Mouse (Mus musculus) splenic B cell, adult 2 months (primary cell): ENCODE measurements around the gene Gm10188.

Source experiments
- DNase-seq: peaks from one replicate; pipeline ENCODE4 v3.0.0-alpha.2; 2011; ENCODE audit warnings: low read depth, low spot score
- H3K27me3 ChIP-seq: 2 replicates; pipeline ENCODE4 v1.6.1; 2012; ENCODE audit warnings: mild to moderate bottlenecking, low read length, moderate library complexity, mixed read lengths; ENCODE audit not compliant: control insufficient read depth, poor library complexity, insufficient read depth, severe bottlenecking
- H3K36me3 ChIP-seq: 2 replicates; pipeline ENCODE4 v1.6.1; 2012; ENCODE audit warnings: mild to moderate bottlenecking, low read length, moderate library complexity, mixed read lengths; ENCODE audit not compliant: control insufficient read depth, poor library complexity, insufficient read depth, severe bottlenecking

The Gm10188 gene

GRCm38 (mm10) chr1:132246137-132246536 lies 16.6 kb upstream of the Gm10188 start:
- Histone ChIP-seq H3K36me3 (no peaks in the 10 kb centered on the region), H3K27me3 (no peaks in the 10 kb centered on the region)
- no peak for DNase-seq

GRCm38 (mm10) chr1:132245010-132245409 lies 15.4 kb upstream of the Gm10188 start:
- no peak for DNase-seq
- no peaks in the 10 kb centered on the region for H3K27me3 ChIP-seq
- H3K36me3 ChIP-seq = no peaks in the 10 kb centered on the region

GRCm38 (mm10) chr1:132237585-132238159 lies 8.1 kb upstream of the Gm10188 start:
- peak; percentile 73 for DNase-seq
- no peaks in the 10 kb centered on the region for H3K36me3 ChIP-seq

DNA sequence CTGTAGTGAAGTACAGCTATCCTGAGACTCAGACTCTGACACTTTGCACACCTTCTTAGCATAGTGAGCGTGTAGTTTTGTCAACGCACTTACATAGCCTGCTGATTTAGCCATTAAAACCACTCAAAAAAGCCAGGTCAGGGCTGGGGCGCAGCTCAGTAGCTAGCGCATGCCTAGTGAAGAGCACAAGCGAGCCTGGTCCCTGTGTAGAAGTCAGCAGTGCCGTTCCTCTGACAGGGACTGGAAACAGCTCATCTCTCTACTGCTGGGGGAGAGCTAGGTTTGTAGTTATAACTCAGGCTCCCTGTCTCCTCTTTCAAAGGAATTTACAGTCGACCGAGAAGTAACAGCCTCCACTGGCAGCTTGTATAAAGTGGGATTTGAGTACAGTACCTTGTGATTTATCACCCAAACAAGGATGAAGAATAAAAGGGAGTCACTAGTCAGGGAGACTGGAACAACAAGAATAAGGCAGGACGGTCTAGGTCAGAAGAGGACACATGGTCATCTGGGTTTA lies 5.2 kb upstream of the Gm10188 start:
- no peak for DNase-seq
- H3K36me3 ChIP-seq = no peaks in the 10 kb centered on the region
- peaks cover 4% of the 10 kb centered on the region; the same call in 1 of the 2 replicates for H3K27me3 ChIP-seq

More at GRCm38 (mm10) chr1:132237585-132238159, 8.1 kb upstream of the Gm10188 start:
- H3K27me3 ChIP-seq = 0 out of 2 replicates have a peak, but pooled peaks cover 1% of the 10 kb centered on the region

- DNase-seq = peak; percentile 19
- H3K27me3 ChIP-seq = peaks cover 4% of the 10 kb centered on the region; the same call in 1 of the 2 replicates
Observed at GRCm38 (mm10) chr1:132233566-132233965, 4.0 kb upstream of the Gm10188 start.

DNA sequence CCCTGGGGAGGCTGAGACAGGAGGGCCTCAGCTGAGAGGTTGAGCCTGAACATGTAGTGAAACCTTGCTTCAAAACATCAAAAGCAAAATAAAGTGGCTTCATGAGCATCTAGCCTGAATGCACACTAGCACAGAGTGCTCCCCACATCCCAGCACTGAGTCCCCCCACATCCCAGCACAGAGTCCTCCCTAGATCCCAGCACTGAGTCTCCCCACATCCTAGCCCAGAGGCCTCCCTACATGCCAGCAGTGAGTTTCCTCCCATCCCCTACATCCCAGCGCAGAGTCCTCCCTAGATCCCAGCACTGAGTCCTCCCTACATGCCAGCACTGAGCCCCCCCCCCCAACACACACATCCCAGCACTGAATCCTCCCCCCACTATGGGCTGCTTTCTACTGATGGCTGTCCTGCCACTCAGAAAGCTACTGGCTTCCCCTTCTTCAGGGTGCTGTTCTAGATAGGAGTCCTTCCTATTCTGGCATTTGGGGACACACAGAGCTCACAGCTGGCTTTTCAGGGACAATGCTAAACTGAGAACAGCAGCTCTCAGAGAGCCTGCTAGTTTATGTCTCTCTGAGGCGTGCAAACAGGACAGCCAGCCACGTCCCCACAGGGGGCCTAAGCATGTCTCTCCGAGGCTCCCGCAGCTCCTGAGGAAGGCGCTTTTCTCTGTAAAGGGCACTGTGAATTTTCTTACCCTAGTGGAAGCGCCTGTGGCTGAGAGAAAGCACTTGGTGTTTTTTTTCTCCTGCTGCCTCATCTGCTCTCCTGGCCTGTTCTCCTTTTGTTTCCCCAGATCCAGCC lies 2.1 kb upstream of the Gm10188 start:
- peaks cover 4% of the 10 kb centered on the region; the same call in 1 of the 2 replicates for H3K27me3 ChIP-seq
- no peaks in the 10 kb centered on the region for H3K36me3 ChIP-seq
- no peak for DNase-seq

More at GRCm38 (mm10) chr1:132233566-132233965, 4.0 kb upstream of the Gm10188 start:
- no peaks in the 10 kb centered on the region for H3K36me3 ChIP-seq

- no peaks in the 10 kb centered on the region for H3K36me3 ChIP-seq
- peaks cover under 1% of the 10 kb centered on the region; the same call in 1 of the 2 replicates for H3K27me3 ChIP-seq
- no peak for DNase-seq
Observed at GRCm38 (mm10) chr1:132226297-132227080, 3.1 kb downstream of the Gm10188 start.

DNA sequence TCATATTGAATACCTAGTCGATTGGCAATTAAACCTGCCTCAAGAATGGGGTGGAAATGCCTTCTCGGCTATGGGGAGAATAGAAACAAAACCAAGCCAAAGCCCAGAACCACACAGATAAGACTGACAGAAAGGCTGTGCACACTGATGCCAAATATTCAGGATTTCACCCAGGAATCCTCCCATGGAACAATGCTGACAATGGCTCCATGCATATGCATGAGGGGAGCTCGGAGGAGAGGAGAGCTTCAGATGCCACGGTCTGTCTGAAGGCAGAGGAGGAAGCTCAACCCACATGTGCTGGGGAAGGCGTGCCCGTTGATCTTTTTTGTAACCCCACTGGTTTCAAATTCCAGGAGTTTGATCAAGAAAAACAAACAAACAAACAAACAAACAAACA lies 7.4 kb downstream of the Gm10188 start:
- DNase-seq = no peak
- Histone ChIP-seq H3K27me3 (no peaks in the 10 kb centered on the region), H3K36me3 (no peaks in the 10 kb centered on the region)

GRCm38 (mm10) chr1:132221627-132222026 lies 7.9 kb downstream of the Gm10188 start:
- H3K27me3 ChIP-seq = no peaks in the 10 kb centered on the region
- DNase-seq = no peak
- no peaks in the 10 kb centered on the region for H3K36me3 ChIP-seq

- Histone ChIP-seq H3K27me3 (no peaks in the 10 kb centered on the region), H3K36me3 (no peaks in the 10 kb centered on the region)
- DNase-seq = no peak
Observed at GRCm38 (mm10) chr1:132216276-132216675, 13.3 kb downstream of the Gm10188 start.

GRCm38 (mm10) chr1:132213076-132213475 lies 16.5 kb downstream of the Gm10188 start:
- H3K27me3 ChIP-seq = no peaks in the 10 kb centered on the region
- no peaks in the 10 kb centered on the region for H3K36me3 ChIP-seq
- DNase-seq = no peak

DNA sequence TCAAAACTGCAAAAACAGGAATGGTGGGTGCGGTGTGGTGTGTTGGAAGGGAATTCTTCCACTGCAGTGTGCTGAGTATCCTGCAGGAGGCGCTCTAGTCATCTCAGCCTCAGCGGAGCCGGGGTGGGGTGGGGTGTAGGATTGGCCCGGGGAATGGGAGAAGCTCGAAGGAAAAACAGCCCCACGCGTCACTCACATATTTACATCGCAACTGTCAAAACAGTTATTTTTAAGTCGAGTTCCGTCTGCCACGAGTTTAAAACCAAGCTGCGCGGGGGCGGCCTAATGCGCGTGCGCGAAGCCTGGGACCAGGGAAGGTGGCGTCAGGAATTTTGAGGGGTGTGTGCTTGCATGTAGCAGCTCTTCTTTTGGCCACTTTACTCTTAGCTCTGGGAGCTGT lies 17.3 kb downstream of the Gm10188 start:
- Histone ChIP-seq H3K27me3 (no peaks in the 10 kb centered on the region), H3K36me3 (no peaks in the 10 kb centered on the region)
- DNase-seq = peak; percentile 47

DNA sequence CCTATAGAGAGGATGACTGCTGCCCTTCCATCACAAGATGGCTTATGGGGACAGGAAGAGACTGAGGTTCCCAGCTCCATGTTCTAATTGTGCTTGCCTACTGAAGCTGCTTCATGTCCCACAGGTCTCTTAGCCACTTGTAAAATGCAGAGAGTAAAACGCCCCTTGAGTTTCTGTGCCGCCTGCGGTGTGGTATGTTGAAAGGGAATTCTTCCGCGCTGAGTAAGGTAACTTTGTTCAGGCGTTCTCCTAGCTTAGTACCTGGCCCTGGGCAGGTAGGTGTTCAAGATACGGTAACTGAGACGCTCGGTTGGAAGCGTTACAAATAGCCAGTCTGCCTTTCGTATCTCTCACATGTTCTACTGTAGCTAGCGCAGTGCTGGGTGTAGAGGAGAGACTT lies 17.9 kb downstream of the Gm10188 start:
- no peaks in the 10 kb centered on the region for H3K36me3 ChIP-seq

DNA sequence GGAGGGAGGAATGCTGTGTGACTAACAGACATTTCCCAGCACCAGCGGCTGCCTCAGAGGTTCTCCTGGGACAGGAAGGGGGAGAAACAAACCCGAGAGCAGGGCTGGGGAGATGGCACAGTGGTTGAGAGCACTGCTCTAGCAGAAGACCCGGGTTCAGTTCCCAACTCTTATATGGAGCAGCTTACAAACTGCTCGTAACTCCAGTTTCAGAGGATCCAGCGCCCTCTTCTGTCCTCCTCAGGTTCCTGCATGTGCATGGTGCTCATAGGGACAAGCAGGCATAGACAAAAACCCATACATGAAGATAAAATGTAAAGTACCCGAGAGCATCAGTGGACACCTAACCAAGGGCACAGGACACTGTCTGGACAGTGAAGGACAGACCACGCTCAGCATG lies 18.6 kb downstream of the Gm10188 start:
- Histone ChIP-seq H3K27me3 (no peaks in the 10 kb centered on the region), H3K36me3 (no peaks in the 10 kb centered on the region)
- peak; percentile 50 for DNase-seq

More for the DNA sequence above, 17.9 kb downstream of the Gm10188 start:
- no peaks in the 10 kb centered on the region for H3K27me3 ChIP-seq
- no peak for DNase-seq
